Mouse (Mus musculus) heart, adult 9 months (tissue): ENCODE measurements around the gene Rb1.

ENCODE experiments used
- DNase-seq, 2 experiments: peaks; one replicate each; pipeline ENCODE4 v3.0.0; 2022; ENCODE audit warnings: low spot score in 2 of 2

Gene Rb1

GRCm38 (mm10) chr14:73271807-73272206, 53.8 kb downstream of the Rb1 start:
- DNase-seq, result no peak

GRCm38 (mm10) chr14:73266166-73266565, 59.5 kb downstream of the Rb1 start:
- DNase-seq, result no peak

DNA sequence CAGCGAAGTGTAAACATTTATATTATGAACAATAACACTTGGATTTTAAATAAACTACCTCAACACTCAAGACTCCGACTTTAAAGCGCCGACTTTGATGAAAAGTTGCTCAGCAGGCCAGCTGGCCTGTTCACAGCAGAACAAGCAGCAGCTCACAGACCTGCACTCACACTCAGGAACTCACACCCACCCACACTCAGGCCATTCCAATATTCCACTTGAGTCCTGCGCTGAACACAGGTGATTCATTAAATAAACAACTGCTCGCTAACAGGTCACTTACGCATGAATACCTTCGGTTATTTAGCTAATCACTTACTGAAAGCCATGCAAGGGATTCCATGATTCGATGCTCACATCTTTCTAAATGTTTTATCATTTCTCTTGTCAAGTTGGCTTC, 63.4 kb downstream of the Rb1 start:
- no peak for DNase-seq

DNA sequence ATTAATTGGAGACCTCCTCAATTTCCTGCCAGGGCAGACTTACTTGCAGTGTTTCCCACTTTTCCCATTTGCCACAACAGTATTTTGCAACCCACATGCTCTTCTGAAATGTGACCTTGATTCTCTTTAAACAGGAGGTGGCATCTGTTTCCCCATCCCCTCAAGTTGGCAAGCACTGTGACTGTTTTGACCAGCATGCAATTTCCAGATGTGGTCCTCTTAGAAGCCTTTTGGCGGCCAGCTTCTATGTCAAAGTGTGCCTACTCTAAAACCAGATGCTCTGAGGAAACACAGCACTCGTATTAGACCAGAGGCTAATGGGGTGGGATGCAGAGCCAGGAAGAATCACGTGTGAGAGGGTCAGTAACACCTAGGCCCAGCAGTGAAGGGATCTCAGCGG, 67.4 kb downstream of the Rb1 start:
- DNase-seq, result peak in 1 of 2 experiments; percentile 25

DNA sequence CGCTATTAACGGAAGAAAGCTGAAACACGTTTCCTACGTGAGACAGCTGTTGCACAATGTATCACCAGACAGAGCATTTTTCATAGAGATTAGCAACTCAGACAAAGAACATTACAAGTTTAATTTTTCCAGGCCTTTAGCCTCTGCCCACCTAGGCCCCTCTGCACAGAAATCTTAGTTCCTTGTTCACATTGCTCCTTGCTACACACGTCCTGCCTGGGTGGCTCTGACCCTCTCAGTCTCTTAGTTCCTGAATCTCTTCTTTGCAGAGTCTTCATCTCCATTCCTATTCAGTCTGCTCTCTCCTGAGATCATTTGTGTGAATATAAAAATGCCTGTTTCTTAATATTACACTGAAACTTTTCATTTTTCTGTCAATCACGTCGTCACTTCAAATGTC, 68.3 kb downstream of the Rb1 start:
- no peak for DNase-seq

- DNase-seq, result no peak
Measured at GRCm38 (mm10) chr14:73255426-73255970, 70.1 kb downstream of the Rb1 start.

- DNase-seq, result no peak
Measured at GRCm38 (mm10) chr14:73254412-73254811, 71.2 kb downstream of the Rb1 start.

DNA sequence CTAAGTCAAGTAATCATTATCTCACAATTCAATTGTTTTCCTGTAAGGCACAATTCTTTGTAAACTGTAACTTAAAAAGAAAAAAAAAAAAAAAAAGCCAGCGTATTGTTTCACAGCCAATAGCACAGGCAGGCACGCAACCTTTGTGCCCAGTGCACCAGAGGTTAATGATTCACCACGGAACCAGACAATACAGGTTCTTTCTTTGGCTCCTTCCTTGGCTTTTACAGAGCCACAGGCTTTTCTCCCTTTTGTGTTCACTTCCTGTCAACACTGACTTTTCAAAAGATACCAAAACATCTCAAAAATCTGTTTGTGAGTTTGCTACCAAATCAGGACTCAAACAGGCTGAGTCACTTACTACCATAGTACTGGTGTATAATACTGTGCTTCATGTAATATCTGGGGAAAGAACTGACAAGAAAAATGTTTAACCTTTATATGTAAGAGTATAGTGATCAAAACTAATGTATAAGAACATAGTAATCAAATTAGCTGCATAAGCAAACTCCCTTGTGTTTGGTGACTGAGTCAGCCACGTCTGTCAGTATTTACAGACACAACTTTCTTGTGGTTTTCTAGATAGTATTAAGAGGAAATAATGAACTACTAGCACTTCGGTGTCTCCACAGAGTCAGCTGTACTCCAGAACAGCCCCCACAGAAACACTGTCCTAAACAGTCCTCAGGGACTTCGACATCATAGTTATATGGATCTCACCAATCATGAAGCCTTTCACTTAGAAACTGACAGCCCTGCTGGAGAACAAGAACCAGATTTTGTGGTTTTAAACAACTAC, 72.0 kb downstream of the Rb1 start:
- no peak for DNase-seq

- DNase-seq, result no peak
Measured at GRCm38 (mm10) chr14:73252276-73252675, 73.3 kb downstream of the Rb1 start.

DNA sequence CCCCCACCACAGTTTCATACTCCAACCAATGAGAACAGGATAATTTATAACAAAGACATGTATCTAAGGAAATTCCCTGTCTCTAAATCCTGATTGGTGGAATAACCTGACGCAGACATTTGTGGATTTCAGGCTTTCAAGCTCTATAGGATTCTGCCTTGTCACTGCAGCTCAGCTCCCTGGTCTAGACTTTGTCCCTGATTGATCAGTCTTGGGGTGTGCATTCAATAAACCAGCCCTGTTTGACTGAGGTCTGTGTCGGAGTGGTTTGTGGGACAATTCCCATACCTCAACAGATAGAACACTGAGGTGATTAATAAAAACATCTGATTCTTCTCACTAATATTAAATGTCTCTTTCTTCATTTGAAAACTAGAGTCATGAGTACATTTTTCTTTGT, 75.6 kb downstream of the Rb1 start:
- no peak for DNase-seq

GRCm38 (mm10) chr14:73244061-73244597, 81.5 kb downstream of the Rb1 start:
- no peak for DNase-seq

DNA sequence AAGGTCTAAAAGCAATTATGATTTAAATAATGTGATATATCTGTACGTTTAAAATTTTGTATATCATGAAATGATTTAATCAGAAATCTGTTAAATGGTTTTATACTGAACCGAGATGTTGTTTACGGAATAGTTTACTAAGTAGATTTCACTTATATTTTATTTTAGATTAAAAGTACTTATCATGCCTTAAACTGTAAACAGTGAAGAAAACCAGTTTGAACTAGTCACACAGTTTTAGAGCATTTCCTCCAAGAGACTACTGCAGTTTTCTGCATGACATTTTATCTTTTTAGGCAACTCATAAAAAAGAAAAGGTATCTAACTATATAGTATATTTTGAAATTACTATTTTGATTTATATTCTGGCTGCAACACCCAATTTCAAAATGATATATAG, 85.8 kb downstream of the Rb1 start:
- DNase-seq, result no peak

DNA sequence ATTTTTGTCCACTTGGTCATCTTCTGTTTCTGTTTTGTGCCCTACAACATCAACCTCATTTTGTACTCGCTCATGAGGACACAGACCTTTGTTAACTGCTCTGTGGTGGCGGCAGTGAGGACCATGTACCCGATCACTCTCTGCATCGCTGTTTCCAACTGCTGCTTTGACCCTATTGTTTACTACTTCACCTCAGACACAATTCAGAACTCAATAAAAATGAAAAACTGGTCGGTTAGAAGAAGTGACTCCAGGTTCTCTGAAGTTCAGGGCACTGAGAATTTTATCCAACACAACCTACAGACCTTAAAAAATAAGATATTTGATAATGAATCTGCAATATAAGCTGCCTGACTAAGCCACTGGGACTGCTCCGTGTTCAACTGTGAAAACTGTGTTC, 86.3 kb downstream of the Rb1 start:
- DNase-seq, result no peak

DNA sequence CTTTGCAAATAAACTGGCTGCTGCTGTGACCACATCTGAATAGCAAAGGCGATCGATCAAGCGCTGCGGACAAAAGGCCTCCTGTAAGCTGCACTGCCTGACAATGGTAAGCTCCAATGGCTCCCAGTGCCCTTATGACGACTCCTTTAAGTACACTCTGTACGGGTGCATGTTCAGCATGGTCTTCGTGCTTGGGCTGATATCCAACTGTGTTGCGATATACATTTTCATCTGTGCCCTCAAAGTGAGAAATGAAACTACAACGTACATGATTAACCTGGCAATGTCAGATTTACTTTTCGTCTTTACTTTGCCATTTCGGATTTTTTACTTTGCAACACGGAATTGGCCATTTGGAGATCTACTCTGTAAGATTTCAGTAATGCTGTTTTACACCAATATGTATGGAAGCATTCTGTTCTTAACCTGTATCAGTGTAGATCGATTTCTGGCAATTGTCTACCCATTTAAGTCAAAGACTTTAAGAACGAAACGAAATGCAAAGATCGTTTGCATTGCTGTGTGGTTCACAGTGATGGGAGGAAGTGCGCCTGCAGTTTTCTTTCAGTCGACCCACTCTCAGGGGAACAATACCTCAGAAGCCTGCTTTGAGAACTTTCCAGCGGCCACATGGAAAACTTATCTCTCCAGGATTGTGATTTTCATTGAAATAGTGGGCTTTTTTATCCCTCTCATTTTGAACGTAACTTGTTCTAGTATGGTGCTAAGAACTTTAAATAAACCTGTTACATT, 86.9 kb downstream of the Rb1 start:
- peak; percentile 48 to 56 for DNase-seq

GRCm38 (mm10) chr14:73237848-73238321, 87.7 kb downstream of the Rb1 start, which contains the start of gene Lpar6:
TSS of gene Lpar6 (plus strand) at chr14:73237895.
- peak; percentile 80 to 88 for DNase-seq

GRCm38 (mm10) chr14:73234468-73235031, 91.1 kb downstream of the Rb1 start:
- peak in 1 of 2 experiments; percentile 44 for DNase-seq

- DNase-seq, result peak; percentile 34 to 53
Measured at GRCm38 (mm10) chr14:73231286-73231982, 94.2 kb downstream of the Rb1 start.

DNA sequence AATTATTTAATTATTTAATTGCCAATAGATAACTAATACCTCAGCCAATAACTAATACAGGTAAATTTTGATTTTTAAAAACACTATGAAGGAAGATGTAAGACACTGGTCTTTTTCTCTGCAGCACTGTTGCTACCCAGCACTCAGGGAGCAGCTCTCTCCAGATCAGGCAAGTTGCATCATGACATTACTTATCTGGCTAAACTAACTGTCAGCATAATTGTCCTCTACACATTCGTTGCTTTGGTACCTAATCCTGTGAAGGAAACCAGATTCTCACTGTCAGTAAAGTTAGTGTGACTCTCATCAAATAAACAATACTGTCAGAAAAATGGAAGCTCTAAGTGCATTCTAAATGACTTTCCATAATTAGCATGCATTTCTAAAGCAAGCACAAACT, 98.8 kb downstream of the Rb1 start:
- DNase-seq, result no peak

- DNase-seq, result no peak
Measured at GRCm38 (mm10) chr14:73226346-73226745, 99.3 kb downstream of the Rb1 start.

DNA sequence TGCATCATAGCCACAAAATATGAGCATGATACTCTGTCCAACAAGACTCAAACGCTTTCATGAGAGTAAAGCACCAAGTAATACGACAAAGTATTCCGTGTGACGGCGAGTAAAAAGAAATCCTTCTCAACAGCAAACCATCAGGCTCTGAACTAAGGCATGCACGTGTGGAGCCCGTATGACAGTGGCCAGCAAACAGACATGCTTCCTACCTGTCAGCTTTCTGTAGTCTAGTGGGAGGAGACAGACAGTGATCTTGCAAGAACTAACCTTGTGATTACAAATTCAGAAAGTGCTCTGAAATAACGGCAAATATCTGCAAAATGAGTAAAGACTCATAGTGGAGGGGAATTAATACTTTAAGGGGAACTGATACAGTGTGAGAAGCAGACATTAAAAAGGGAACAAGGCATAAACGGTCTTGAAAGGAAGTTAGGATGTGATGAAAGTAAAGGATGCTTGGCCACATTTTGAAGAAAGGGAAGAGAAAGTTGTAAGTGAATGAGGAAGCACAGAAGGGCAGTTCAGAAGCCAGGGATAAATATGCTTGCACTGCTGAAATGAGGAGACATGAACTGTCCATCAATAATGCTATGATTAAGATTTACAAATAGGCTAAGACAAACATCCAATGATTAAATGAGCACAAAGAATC, 103.2 kb downstream of the Rb1 start:
- peak in 1 of 2 experiments; percentile 53 for DNase-seq

DNA sequence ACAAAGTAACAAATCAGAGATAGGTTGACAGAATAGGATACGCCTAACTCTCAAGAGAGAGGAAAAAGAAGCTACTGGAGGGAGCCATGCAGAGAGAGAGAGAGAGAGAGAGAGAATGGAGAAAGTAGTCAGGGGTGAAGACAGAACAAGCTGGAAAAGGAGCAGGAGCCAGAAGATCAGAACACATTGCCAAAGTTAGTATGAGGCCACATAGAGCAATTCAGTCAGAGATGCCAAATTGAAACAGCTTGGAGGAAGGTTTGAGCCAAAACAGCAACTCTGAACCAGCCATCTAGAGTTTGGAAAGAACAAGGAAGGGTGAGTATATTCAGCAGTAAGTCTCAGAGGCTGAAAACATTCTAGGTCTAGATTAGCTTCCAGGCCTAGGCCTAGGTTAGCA, 108.6 kb downstream of the Rb1 start:
- peak; percentile 62 to 64 for DNase-seq
